Mouse (Mus musculus) intestine, embryonic 16.5 days (tissue): ENCODE results near the gene Atrx. TPM values are rescaled to one million over a fixed set of nuclear protein-coding genes. Genes with fewer than 3 reads are reported as not detected.
A peak's percentile ranks its signal among the peaks of the same experiment; 100 is the strongest.

Source experiments
- ATAC-seq: fragments of 200-750 bp; cut with Nextera tagmentation; 2 replicates; pipeline ENCODE4 v1.8.0; 2017; ENCODE audit warnings: moderate TSS enrichment, moderate library complexity
- H3K27ac ChIP-seq: fragments of 300-500 bp; sonication (generic); 2 replicates; pipeline ENCODE4 v1.5.1; 2014; ENCODE audit warnings: mild to moderate bottlenecking, low read length
- H3K27me3 ChIP-seq: fragments of 300-500 bp; sonication (generic); replicated peaks from 2 replicates; pipeline ENCODE4 v1.6.1; 2014; ENCODE audit warnings: low read length, control low read depth, mixed read lengths; ENCODE audit not compliant: control insufficient read depth, insufficient read depth
- H3K36me3 ChIP-seq: fragments of 300-500 bp; sonication (generic); 2 replicates; pipeline ENCODE4 v1.6.1; 2014; ENCODE audit warnings: low read length, control low read depth; ENCODE audit not compliant: control insufficient read depth, insufficient read depth
- H3K4me1 ChIP-seq: fragments of 300-500 bp; sonication (generic); 2 replicates; pipeline ENCODE4 v1.6.1; 2014; ENCODE audit warnings: low read length, control low read depth, mixed read lengths; ENCODE audit not compliant: control insufficient read depth, insufficient read depth
- H3K4me2 ChIP-seq: fragments of 300-500 bp; sonication (generic); 2 replicates; pipeline ENCODE4 v1.6.1; 2014; ENCODE audit warnings: low read depth, low read length, control low read depth
- H3K4me3 ChIP-seq: fragments of 300-500 bp; sonication (generic); 2 replicates; pipeline ENCODE4 v1.5.1; 2014; ENCODE audit warnings: mild to moderate bottlenecking, low read length
- H3K9ac ChIP-seq: fragments of 300-500 bp; sonication (generic); 2 replicates; pipeline ENCODE4 v1.6.1; 2014; ENCODE audit warnings: low read depth, low read length
- H3K9me3 ChIP-seq: fragments of 300-500 bp; sonication (generic); 2 replicates; pipeline ENCODE4 v1.6.1; 2016; ENCODE audit warnings: low read length, control low read depth; ENCODE audit not compliant: control insufficient read depth
- WGBS: fragments of 180-500 bp; shearing (Covaris S2); extraction: QIAGEN DNeasy Blood & Tissue Kit; methylation state at CpG from one replicate; pipeline ENCODE4 v1.1.7; 2014; 5-methylcytosine and 5-hydroxymethylcytosine counted together
- polyA plus RNA-seq: library from polyadenylated mRNA; unstranded; fragments of >200 nt; fragmentation: Nextera tagmentation; extraction: Ambion mirVana; gene quantifications from 2 replicates; pipeline ENCODE4 v1.2.1, GENCODE M21; 2015

The Atrx gene
- polyA plus RNA-seq, 1 experiment from 2014 or later = 111 TPM

DNA sequence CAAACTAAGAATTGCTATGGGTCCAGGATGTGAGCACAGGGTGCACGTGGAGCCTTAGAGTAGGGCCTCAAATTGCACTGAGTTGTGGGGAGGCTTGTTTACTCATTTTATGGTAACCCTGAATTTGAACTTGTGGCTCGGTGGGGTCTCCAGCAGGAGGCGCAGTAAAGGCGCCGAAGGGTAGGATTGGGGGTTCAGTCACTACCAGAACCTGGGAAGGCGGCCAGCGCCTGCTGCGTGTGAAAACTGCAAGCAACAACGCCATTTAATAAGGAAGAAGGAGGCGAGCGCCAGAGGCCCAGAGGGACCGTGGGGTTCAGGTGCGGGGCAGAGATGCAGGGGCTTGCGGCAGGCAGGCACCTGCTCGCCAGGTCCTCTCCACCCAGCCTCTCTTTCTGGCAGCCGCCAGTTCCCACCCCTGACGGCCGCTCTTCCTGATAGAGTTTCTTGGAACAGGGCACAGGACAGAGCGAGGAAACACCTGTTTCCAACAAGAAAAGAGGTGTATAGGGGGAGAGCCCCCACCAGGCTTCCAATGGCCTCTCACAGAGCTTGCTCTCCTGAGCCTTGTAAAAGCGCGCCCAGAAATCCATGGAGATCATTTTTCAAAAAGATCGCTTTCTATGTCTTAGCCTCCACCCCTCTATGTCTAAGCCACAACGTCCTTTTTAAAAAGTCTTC, 166.2 kb downstream of the Atrx start:
- ATAC-seq = peak; percentile 18
- Histone ChIP-seq H3K27ac (no peak overlapping the region), H3K9me3 (no peaks in the 10 kb centered on the region), H3K36me3 (no peaks in the 10 kb centered on the region), H3K4me1 (no peaks in the 10 kb centered on the region), H3K4me2 (peak overlapping the region; percentile 62), H3K9ac (no peak overlapping the region), H3K4me3 (peak overlapping the region; percentile 48), H3K27me3 (peaks cover 36% of the 10 kb centered on the region)
- 14% methylated on average over 23 of the region's 23 CpGs for WGBS

Other genes starting within 250 kb of the Atrx start
- not detected in 2 replicates for gene Fgf16, start 165.1 kb downstream of the Atrx start, polyA plus RNA-seq
- gene Magt1, start 82.5 kb upstream of the Atrx start, polyA plus RNA-seq = 78.9 and 79.8 TPM in 2 replicates
- gene Cox7b, start 86.3 kb upstream of the Atrx start, polyA plus RNA-seq = 547 and 584 TPM in 2 replicates
- 17.0 and 18.1 TPM in 2 replicates for gene Atp7a, start 97.9 kb upstream of the Atrx start, polyA plus RNA-seq
- gene Tlr13, start 213.8 kb upstream of the Atrx start, polyA plus RNA-seq = 0.67 and 0.89 TPM in 2 replicates